Mouse (Mus musculus): Measurements from ENCODE around the gene Edc3. TPM values are rescaled to one million over a fixed set of nuclear protein-coding genes. Genes with fewer than 3 reads are reported as not detected.

The Edc3 gene
- polyA plus RNA-seq, 1 experiment from 2014 or later: 49.2 TPM

DNA sequence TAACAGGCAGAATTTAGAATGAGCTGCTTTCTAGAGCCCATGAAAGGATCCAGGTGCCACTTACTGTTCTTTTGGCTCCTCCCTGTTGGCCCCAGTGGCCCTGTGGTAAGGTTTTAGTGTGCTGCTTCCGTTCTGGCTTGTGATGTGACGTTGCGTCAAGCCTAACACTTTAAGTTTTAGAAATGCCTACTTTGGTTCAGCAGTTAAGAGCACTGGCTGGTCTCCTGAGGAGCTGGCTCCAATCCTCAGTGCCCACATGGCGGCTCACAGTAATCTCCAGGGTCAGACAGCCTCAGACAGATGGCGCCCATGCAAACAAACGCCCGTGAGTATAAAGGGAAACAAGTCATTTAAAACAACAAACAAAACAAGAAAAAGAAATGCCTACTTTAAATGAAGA is 10.1 kb downstream of the Edc3 start:
- 89% methylated on average over 7 of the region's 7 CpGs for WGBS
- DNase-seq (ENCODE audit: low spot score): no peak
- Histone ChIP-seq H3K36me3 (peaks cover 95% of the 10 kb centered on the region), H3K4me1 (no peaks in the 10 kb centered on the region), H3K9me3 (replicated peaks) (no peaks in the 10 kb centered on the region), H3K27me3 (ENCODE audit: low read depth, poor library complexity, severe bottlenecking) (no peaks in the 10 kb centered on the region), H3K4me3 (no peak overlapping the region), H3K27ac (no peak overlapping the region)

DNA sequence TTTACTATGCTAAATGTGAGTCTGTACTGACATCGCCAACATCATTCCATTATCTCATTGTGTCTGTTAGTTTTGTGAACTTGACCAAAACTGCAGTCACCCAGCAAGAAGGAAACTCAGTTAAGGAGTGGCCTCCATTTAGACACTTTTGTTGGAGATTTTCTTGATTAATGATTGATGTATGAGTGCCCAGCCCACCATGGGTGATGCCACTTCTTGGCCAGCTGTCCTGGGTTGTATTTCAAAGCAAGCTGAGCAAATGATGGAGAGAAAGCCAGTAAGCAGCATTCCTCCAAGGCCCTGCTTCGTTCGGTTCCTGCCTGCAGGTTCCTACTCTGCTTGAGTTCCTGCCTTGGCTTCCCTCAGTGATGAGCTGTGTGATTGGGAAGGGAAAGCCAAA is 12.4 kb downstream of the Edc3 start:
- Histone ChIP-seq H3K4me3 (no peak overlapping the region), H3K36me3 (peaks cover 83% of the 10 kb centered on the region), H3K27ac (no peak overlapping the region), H3K9me3 (replicated peaks) (no peaks in the 10 kb centered on the region), H3K27me3 (ENCODE audit: low read depth, poor library complexity, severe bottlenecking) (no peaks in the 10 kb centered on the region), H3K4me1 (no peaks in the 10 kb centered on the region)
- DNase-seq (ENCODE audit: low spot score): no peak
- 96% methylated on average over 3 of the region's 3 CpGs for WGBS

DNA sequence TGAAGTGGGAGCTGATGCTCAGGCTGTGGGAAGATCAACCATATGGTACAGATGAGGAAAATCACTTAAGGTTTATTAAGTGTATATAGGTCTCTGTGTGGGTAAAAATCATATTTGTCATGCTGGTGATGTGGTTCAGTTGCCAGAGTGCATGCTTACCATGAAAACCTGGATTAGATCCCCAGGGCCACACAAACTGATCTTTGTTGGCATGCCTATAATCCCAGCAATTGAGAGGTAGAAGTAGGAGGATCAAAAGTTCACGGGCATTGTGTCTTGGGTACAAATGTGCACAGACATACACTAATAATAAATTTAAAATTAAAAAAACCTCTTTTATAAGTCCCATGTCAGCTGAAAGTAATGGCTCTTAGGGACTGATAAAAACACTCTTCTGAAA is 14.0 kb downstream of the Edc3 start:
- Histone ChIP-seq H3K9me3 (replicated peaks) (no peaks in the 10 kb centered on the region), H3K36me3 (peaks cover 85% of the 10 kb centered on the region), H3K4me3 (no peak overlapping the region), H3K27me3 (ENCODE audit: low read depth, poor library complexity, severe bottlenecking) (no peaks in the 10 kb centered on the region), H3K27ac (no peak overlapping the region), H3K4me1 (no peaks in the 10 kb centered on the region)
- WGBS: 98% methylated on average over 1 of the region's 1 CpGs
- no peak for DNase-seq (ENCODE audit: low spot score)

DNA sequence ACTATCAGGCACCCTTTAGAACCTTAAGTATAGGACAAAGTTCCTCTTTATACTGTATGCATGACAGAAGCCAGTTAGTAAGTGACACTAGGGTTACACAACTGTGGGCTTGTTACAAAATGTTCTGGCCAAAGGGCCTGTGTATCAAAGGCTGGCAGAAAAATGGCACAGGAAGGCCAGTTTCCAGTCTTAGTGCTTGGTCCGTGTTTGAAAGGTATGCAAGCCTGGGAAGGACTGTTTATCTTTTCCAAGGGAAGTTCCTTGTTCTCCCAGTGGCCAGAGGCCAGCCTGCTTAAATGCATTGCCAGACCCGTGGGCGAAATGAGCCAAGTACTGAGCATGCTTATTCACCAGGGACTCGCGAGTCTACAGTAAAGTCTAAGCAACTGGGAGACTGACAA is 15.0 kb downstream of the Edc3 start:
- no peak overlapping the region for H3K27ac ChIP-seq
- no peaks in the 10 kb centered on the region for H3K27me3 ChIP-seq (ENCODE audit: low read depth, poor library complexity, severe bottlenecking)
- H3K4me3 ChIP-seq: no peak overlapping the region
- H3K36me3 ChIP-seq: peaks cover 86% of the 10 kb centered on the region
- WGBS: 82% methylated on average over 5 of the region's 5 CpGs
- H3K9me3 ChIP-seq (replicated peaks): no peaks in the 10 kb centered on the region
- DNase-seq (ENCODE audit: low spot score): no peak
- no peaks in the 10 kb centered on the region for H3K4me1 ChIP-seq

DNA sequence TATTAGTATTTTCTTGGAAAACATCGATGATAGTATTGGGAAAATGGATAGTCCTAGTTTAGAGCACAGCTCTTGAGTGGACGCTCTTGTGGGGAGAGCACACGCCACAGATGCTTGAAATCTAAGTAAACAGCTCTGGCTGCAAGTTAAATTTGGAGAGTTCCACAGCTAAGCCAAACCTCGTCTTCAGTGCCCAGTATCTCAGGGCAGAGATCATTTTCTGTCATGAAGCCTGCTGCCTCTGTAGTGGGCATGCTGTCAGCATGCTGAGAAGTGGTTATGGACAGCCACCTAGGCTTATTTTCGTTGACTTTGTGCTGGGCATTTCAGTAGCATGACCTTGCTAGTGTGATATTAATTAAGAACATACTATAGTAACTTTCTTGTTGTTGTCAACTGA is 15.5 kb downstream of the Edc3 start:
- DNase-seq (ENCODE audit: low spot score): no peak
- Histone ChIP-seq H3K36me3 (peaks cover 86% of the 10 kb centered on the region), H3K27me3 (ENCODE audit: low read depth, poor library complexity, severe bottlenecking) (no peaks in the 10 kb centered on the region), H3K9me3 (replicated peaks) (no peaks in the 10 kb centered on the region), H3K4me1 (no peaks in the 10 kb centered on the region), H3K4me3 (no peak overlapping the region), H3K27ac (no peak overlapping the region)
- WGBS: 89% methylated on average over 5 of the region's 5 CpGs

DNA sequence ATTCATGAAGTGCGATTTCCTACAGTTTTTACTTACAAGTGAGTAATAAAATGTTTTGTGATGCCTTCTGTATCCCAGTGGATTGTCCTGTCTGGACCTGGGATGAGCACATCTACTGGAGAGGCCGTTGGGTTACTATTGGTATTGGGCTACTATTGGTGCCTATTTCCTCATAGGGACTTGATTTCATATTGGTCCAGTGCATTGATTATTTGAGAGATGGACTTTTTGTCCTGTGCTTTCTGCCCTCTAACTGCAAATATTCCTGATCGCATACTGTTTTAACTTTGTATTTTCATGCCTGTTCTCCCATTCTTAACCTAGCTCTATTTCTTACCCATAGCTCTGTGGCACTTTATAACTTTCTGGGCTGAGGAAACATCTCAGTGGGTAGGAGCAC is 16.4 kb downstream of the Edc3 start:
- no peak overlapping the region for H3K27ac ChIP-seq
- no peaks in the 10 kb centered on the region for H3K4me1 ChIP-seq
- peaks cover 86% of the 10 kb centered on the region for H3K36me3 ChIP-seq
- H3K4me3 ChIP-seq: no peak overlapping the region
- WGBS: 96% methylated on average over 3 of the region's 3 CpGs
- no peaks in the 10 kb centered on the region for H3K27me3 ChIP-seq (ENCODE audit: low read depth, poor library complexity, severe bottlenecking)
- DNase-seq (ENCODE audit: low spot score): no peak
- no peaks in the 10 kb centered on the region for H3K9me3 ChIP-seq (replicated peaks)

DNA sequence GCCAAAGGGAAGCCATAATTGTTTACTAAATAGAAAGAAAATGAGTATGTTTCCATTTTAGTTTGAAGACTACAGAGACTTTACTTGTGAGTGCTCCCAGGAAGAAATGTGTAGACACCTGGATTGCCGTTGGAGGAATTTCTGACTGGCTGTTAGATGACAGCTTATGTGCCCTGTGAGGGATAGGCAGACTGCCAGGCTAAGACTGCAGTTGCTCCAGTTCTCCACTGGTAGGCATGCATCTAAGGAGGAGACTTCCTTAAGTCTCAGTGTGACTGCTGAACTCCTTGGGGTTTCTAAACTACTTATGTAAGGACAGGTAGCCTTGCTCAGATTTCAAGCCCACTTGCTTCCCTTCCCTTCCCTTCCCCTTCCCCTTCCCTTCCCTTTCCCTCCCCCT is 20.0 kb downstream of the Edc3 start:
- Histone ChIP-seq H3K27ac (no peak overlapping the region), H3K36me3 (peaks cover 85% of the 10 kb centered on the region), H3K9me3 (replicated peaks) (no peaks in the 10 kb centered on the region), H3K4me3 (no peak overlapping the region), H3K27me3 (ENCODE audit: low read depth, poor library complexity, severe bottlenecking) (no peaks in the 10 kb centered on the region), H3K4me1 (no peaks in the 10 kb centered on the region)
- WGBS: 97% methylated on average over 1 of the region's 1 CpGs
- no peak for DNase-seq (ENCODE audit: low spot score)

DNA sequence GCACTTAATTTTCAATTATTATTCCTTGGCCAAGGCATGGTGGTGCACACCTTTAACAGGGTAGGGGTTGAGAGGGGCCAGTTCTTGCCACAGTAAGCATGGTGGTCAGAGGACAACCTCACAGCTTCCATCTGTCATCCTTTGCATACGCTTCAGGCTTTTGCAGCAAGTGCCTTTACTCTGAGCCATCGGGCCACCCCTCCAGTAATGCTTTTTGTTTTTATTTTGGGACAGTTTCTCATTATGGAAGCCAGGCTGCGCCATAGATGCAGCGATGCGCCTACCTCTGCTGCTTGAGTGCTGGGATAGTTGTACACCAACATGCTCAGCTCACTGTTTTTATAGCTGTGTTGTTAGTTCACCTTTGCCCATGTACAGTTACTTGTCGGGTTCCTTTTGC is 25.3 kb downstream of the Edc3 start:
- Histone ChIP-seq H3K36me3 (peaks cover 72% of the 10 kb centered on the region), H3K4me3 (no peak overlapping the region), H3K4me1 (no peaks in the 10 kb centered on the region), H3K9me3 (replicated peaks) (no peaks in the 10 kb centered on the region), H3K27me3 (ENCODE audit: low read depth, poor library complexity, severe bottlenecking) (no peaks in the 10 kb centered on the region), H3K27ac (no peak overlapping the region)
- WGBS: 95% methylated on average over 6 of the region's 6 CpGs
- DNase-seq (ENCODE audit: low spot score): no peak

DNA sequence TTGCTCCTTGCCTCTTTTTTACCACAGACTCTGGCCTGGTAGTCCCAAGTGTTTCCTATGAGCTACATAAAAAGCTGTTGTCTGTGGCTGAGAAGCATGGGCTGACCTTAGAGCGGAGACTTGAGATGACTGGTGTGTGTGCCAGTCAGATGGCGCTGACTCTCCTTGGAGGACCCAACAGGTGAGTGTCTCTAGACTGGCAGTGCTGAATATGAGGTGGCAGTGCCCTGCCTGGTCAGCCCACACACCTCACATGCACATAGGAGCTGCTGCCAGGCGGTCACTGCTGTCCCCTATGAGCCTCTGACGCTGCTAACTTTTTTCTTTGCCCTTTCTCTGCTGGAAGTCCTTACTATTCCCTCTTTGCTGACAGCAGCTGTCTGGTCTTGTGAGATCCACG is 31.5 kb downstream of the Edc3 start:
- DNase-seq (ENCODE audit: low spot score): no peak
- WGBS: 95% methylated on average over 5 of the region's 5 CpGs

DNA sequence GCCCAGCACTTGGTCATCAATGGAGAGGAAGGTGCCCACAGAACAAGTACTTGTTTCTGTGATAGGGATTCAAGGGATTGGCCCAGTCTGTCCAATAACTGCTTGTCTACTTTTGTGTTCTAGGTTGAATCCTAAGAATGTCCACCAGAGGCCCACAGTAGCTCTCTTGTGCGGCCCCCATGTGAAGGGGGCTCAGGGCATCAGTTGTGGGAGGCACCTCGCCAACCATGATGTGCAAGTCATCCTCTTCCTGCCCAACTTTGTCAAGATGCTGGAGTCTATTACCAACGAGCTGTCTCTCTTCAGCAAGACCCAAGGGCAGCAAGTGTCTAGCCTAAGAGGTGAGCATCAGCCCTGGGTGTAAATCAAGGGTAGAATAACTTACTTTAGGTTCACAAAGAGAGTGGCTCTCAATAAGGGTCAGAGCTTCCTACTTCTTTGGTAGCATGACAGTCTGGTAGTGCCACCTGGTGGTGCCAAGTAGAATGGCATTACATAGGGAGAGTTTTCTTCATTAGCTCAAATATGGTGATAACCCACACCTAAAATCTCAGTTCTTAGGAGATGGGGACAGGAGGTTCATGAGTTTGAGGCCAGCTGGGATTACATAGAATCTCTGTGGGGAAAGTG is 36.2 kb downstream of the Edc3 start:
- Histone ChIP-seq H3K27ac (no peak overlapping the region), H3K9me3 (replicated peaks) (no peaks in the 10 kb centered on the region), H3K36me3 (peaks cover 96% of the 10 kb centered on the region), H3K4me3 (no peak overlapping the region), H3K27me3 (ENCODE audit: low read depth, poor library complexity, severe bottlenecking) (no peaks in the 10 kb centered on the region), H3K4me1 (no peaks in the 10 kb centered on the region)
- DNase-seq (ENCODE audit: low spot score): no peak
- WGBS: 80% methylated on average over 3 of the region's 3 CpGs

More for the DNA sequence above, 31.5 kb downstream of the Edc3 start:
- H3K27me3 ChIP-seq (ENCODE audit: low read depth, poor library complexity, severe bottlenecking): no peaks in the 10 kb centered on the region
- no peaks in the 10 kb centered on the region for H3K9me3 ChIP-seq (replicated peaks)
- H3K36me3 ChIP-seq: peaks cover 67% of the 10 kb centered on the region
- no peak overlapping the region for H3K27ac ChIP-seq
- H3K4me3 ChIP-seq: no peak overlapping the region
- H3K4me1 ChIP-seq: no peaks in the 10 kb centered on the region

DNA sequence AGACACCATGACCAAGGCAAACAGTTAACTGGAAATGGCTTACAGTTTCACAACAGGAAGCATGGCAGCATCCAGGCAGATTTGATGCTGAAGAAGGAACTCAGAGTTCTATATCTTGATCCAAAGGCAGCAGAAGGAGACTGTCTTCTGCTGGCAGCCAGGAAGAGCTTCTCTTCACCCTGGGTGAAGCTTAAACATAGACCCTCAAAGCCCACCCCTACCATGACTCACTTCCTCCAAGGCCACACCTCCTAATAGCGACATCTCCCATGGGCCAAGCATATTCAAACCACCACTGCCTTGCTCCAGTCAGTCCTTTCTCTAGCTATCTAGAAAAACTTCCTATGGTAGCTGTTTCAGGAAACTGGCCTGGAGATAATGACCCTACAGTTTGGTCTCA is 38.7 kb downstream of the Edc3 start:
- no peak overlapping the region for H3K27ac ChIP-seq
- 82% methylated on average over 1 of the region's 1 CpGs for WGBS
- DNase-seq (ENCODE audit: low spot score): no peak
- no peaks in the 10 kb centered on the region for H3K9me3 ChIP-seq (replicated peaks)
- H3K4me3 ChIP-seq: no peak overlapping the region
- H3K27me3 ChIP-seq (ENCODE audit: low read depth, poor library complexity, severe bottlenecking): no peaks in the 10 kb centered on the region
- H3K36me3 ChIP-seq: peaks cover 96% of the 10 kb centered on the region
- no peaks in the 10 kb centered on the region for H3K4me1 ChIP-seq

DNA sequence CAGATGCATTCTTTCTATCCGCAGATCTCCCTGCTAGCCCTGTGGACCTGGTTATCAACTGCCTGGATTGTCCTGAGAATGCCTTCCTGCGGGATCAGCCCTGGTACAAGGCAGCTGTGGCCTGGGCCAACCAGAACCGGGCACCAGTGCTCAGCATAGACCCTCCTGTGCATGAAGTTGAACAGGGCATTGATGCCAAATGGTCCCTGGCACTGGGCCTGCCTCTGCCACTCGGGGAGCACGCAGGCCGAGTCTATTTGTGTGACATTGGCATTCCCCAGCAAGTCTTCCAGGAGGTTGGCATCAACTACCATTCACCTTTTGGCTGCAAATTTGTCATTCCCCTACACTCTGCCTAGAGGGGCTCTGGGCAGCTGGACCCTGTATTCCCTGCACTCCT is 39.8 kb downstream of the Edc3 start:
- DNase-seq (ENCODE audit: low spot score): no peak
- H3K4me3 ChIP-seq: no peak overlapping the region
- no peaks in the 10 kb centered on the region for H3K27me3 ChIP-seq (ENCODE audit: low read depth, poor library complexity, severe bottlenecking)
- H3K4me1 ChIP-seq: no peaks in the 10 kb centered on the region
- H3K27ac ChIP-seq: no peak overlapping the region
- H3K9me3 ChIP-seq (replicated peaks): no peaks in the 10 kb centered on the region
- 94% methylated on average over 6 of the region's 6 CpGs for WGBS
- H3K36me3 ChIP-seq: peaks cover 96% of the 10 kb centered on the region

DNA sequence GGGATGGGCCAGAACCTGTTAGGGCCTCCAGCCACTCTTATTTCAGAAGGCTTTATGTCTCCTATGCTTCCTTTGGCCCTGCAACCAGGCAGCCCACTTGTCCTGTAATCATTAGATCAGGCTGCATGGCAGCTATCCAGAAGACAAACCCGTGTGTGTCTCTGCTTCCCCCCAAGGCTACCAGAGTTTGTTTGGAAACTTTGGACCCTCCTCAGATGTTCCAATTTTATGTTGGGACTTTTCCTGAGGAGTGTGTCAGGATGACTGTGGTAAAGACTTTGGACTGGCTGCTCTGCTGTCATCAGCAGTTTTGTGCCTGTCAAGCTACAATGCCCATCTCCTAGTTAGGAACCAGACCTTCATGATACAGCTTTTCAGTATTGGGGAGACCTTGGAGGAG is 40.5 kb downstream of the Edc3 start:
- no peak overlapping the region for H3K27ac ChIP-seq
- no peaks in the 10 kb centered on the region for H3K9me3 ChIP-seq (replicated peaks)
- H3K4me3 ChIP-seq: no peak overlapping the region
- H3K36me3 ChIP-seq: peaks cover 98% of the 10 kb centered on the region
- DNase-seq (ENCODE audit: low spot score): no peak
- no peaks in the 10 kb centered on the region for H3K4me1 ChIP-seq
- H3K27me3 ChIP-seq (ENCODE audit: low read depth, poor library complexity, severe bottlenecking): no peaks in the 10 kb centered on the region
- WGBS: 82% methylated on average over 1 of the region's 1 CpGs

DNA sequence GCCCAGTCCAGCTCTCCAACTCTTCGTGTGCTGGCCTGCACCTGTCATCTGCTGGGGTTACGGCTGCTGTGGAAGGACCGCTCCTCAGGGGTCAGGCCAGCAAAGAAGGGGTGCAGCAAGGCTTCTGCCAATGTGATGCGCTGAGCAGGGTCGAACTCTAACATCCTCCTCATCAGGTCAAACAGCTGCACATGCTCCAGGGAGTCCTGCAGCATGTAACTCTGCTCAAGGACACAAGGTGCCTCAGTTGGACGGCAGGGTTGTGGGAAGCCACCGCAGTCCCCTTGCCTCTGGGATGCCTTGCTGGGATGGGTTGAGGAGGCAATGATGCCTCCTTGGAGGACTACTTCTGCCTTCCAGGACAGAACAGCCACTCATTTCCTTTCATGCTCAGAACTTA is 42.6 kb downstream of the Edc3 start:
- Histone ChIP-seq H3K27ac (0 out of 2 replicates have a peak overlapping the region, but pooled peaks have one; percentile 34), H3K9me3 (replicated peaks) (no peaks in the 10 kb centered on the region), H3K4me3 (no peak overlapping the region), H3K36me3 (peaks cover 100% of the 10 kb centered on the region), H3K27me3 (ENCODE audit: low read depth, poor library complexity, severe bottlenecking) (no peaks in the 10 kb centered on the region), H3K4me1 (no peaks in the 10 kb centered on the region)
- WGBS: 92% methylated on average over 7 of the region's 7 CpGs
- no peak for DNase-seq (ENCODE audit: low spot score)
